Mouse (Mus musculus) urinary bladder, postnatal 10 days (tissue): ENCODE data around the gene Ccdc63.
"Not testable (repeated sequence)": the region's sequence is repeated elsewhere in the genome, so short reads cannot be mapped to it uniquely, and the experiment has no call there.

Experiments used
- DNase-seq: peaks from one replicate; pipeline ENCODE4 v3.0.0; 2022; ENCODE audit warnings: low spot score

Gene Ccdc63

GRCm38 (mm10) chr5:122140723-122141122 lies at the start of gene Ccdc63:
TSS of gene Ccdc63 (minus strand) at chr5:122140823.
- no peak for DNase-seq

- no peak for DNase-seq
Observed at GRCm38 (mm10) chr5:122189115-122189514, 48.5 kb upstream of the Ccdc63 start.

- not testable (repeated sequence) for DNase-seq
Observed at GRCm38 (mm10) chr5:122184858-122185257, 44.2 kb upstream of the Ccdc63 start.

GRCm38 (mm10) chr5:122184283-122184806 lies 43.7 kb upstream of the Ccdc63 start:
- no peak for DNase-seq

- no peak for DNase-seq
Observed at GRCm38 (mm10) chr5:122179665-122180064, 39.0 kb upstream of the Ccdc63 start.

GRCm38 (mm10) chr5:122176398-122176797 lies 35.8 kb upstream of the Ccdc63 start:
- DNase-seq: no peak

- DNase-seq: no peak
Observed at GRCm38 (mm10) chr5:122175961-122176360, 35.3 kb upstream of the Ccdc63 start.

GRCm38 (mm10) chr5:122175402-122175801 lies 34.8 kb upstream of the Ccdc63 start:
- no peak for DNase-seq

- no peak for DNase-seq
Observed at GRCm38 (mm10) chr5:122171058-122171457, 30.4 kb upstream of the Ccdc63 start.

- DNase-seq: no peak
Observed at GRCm38 (mm10) chr5:122168344-122169069, 27.9 kb upstream of the Ccdc63 start.

GRCm38 (mm10) chr5:122166636-122167161 lies 26.1 kb upstream of the Ccdc63 start:
- no peak for DNase-seq

- DNase-seq: no peak
Observed at GRCm38 (mm10) chr5:122165233-122165915, 24.8 kb upstream of the Ccdc63 start.

GRCm38 (mm10) chr5:122164011-122164410 lies 23.4 kb upstream of the Ccdc63 start:
- no peak for DNase-seq

GRCm38 (mm10) chr5:122163194-122163593 lies 22.6 kb upstream of the Ccdc63 start:
- no peak for DNase-seq

GRCm38 (mm10) chr5:122158557-122159515 lies 18.2 kb upstream of the Ccdc63 start:
- no peak for DNase-seq

GRCm38 (mm10) chr5:122157827-122158381 lies 17.3 kb upstream of the Ccdc63 start, which contains the start of gene Ppp1cc:
TSS of gene Ppp1cc (plus strand) at chr5:122158278.
- peak; percentile 66 for DNase-seq

GRCm38 (mm10) chr5:122156486-122156885 lies 15.9 kb upstream of the Ccdc63 start:
- no peak for DNase-seq

GRCm38 (mm10) chr5:122155613-122156012 lies 15.0 kb upstream of the Ccdc63 start:
- DNase-seq: no peak

- DNase-seq: no peak
Observed at GRCm38 (mm10) chr5:122154782-122155181, 14.2 kb upstream of the Ccdc63 start.

- no peak for DNase-seq
Observed at GRCm38 (mm10) chr5:122154006-122154405, 13.4 kb upstream of the Ccdc63 start.

- not testable (repeated sequence) for DNase-seq
Observed at GRCm38 (mm10) chr5:122152508-122152907, 11.9 kb upstream of the Ccdc63 start.
